Mouse (Mus musculus): Measurements from ENCODE around the gene Ttc30b. TPM values are rescaled to one million over a fixed set of nuclear protein-coding genes. Genes with fewer than 3 reads are reported as not detected.
"Not testable (repeated sequence)": the region's sequence is repeated elsewhere in the genome, so short reads cannot be mapped to it uniquely, and the experiment has no call there.

The Ttc30b gene
- polyA plus RNA-seq, 1 experiment from 2014 or later = 20.5 TPM

GRCm38 (mm10) chr2:75959183-75959849 lies 20.9 kb upstream of the Ttc30b start:
- no peaks in the 10 kb centered on the region for H3K36me3 ChIP-seq (ENCODE audit: control insufficient read depth, insufficient read depth, low read length)
- peak overlapping the region; percentile 25 for H3K4me2 ChIP-seq (ENCODE audit: low read depth, low read length)
- 0 out of 2 replicates have a peak, but pooled peaks have one; percentile 15 for ATAC-seq (ENCODE audit: low read depth)
- 22% methylated on average over 18 of the region's 18 CpGs for WGBS
- peaks cover 26% of the 10 kb centered on the region for H3K4me1 ChIP-seq (replicated peaks; ENCODE audit: control insufficient read depth, insufficient read depth, low read length)
- no peaks in the 10 kb centered on the region for H3K9me3 ChIP-seq (ENCODE audit: control insufficient read depth, low read length)
- no peak overlapping the region for H3K4me3 ChIP-seq (ENCODE audit: low read length)
- no peaks in the 10 kb centered on the region for H3K27me3 ChIP-seq (ENCODE audit: control insufficient read depth, insufficient read depth, low read depth, low read length)
- peak overlapping the region; percentile 84 for H3K27ac ChIP-seq (ENCODE audit: low read length)
- H3K9ac ChIP-seq (ENCODE audit: low read length) = peak overlapping the region; percentile 48; the same call in 1 of the 2 replicates

GRCm38 (mm10) chr2:75955709-75956108 lies 17.3 kb upstream of the Ttc30b start:
- Histone ChIP-seq H3K9ac (ENCODE audit: low read length) (no peak overlapping the region), H3K4me2 (ENCODE audit: low read depth, low read length) (no peak overlapping the region)
- WGBS = 38% methylated on average over 14 of the region's 14 CpGs

GRCm38 (mm10) chr2:75953320-75953719 lies 14.9 kb upstream of the Ttc30b start:
- no peak overlapping the region for H3K9ac ChIP-seq (ENCODE audit: low read length)
- 85% methylated on average over 5 of the region's 5 CpGs for WGBS

More at GRCm38 (mm10) chr2:75955709-75956108, 17.3 kb upstream of the Ttc30b start:
- no peaks in the 10 kb centered on the region for H3K27me3 ChIP-seq (ENCODE audit: control insufficient read depth, insufficient read depth, low read depth, low read length)
- ATAC-seq (ENCODE audit: low read depth) = no peak
- H3K36me3 ChIP-seq (ENCODE audit: control insufficient read depth, insufficient read depth, low read length) = no peaks in the 10 kb centered on the region
- no peak overlapping the region for H3K4me3 ChIP-seq (ENCODE audit: low read length)
- H3K4me1 ChIP-seq (replicated peaks; ENCODE audit: control insufficient read depth, insufficient read depth, low read length) = peaks cover 16% of the 10 kb centered on the region
- no peak overlapping the region for H3K27ac ChIP-seq (ENCODE audit: low read length)
- H3K9me3 ChIP-seq (ENCODE audit: control insufficient read depth, low read length) = no peaks in the 10 kb centered on the region

DNA sequence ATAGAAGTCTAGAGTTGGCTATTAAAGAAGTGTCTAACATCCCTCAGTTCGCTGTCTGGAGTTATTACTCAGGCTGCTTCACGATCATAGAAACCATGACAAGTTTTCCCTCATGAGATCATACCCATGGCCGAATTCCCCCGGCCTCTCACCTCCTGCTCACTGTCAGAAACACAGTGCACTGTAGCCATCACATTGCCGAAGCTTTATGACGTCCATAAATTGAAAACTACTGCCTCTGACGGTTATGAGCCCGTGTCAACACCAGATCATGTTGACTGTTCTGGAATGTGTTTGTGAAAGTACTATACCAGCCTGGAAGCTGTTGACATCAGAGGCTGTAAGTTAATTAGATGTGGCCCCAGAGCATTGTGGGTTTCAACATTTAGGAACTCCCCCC lies 12.3 kb upstream of the Ttc30b start:
- no peaks in the 10 kb centered on the region for H3K9me3 ChIP-seq (ENCODE audit: control insufficient read depth, low read length)
- no peaks in the 10 kb centered on the region for H3K27me3 ChIP-seq (ENCODE audit: control insufficient read depth, insufficient read depth, low read depth, low read length)
- H3K9ac ChIP-seq (ENCODE audit: low read length) = no peak overlapping the region
- ATAC-seq (ENCODE audit: low read depth) = no peak
- H3K4me3 ChIP-seq (ENCODE audit: low read length) = no peak overlapping the region
- no peak overlapping the region for H3K4me2 ChIP-seq (ENCODE audit: low read depth, low read length)
- no peaks in the 10 kb centered on the region for H3K36me3 ChIP-seq (ENCODE audit: control insufficient read depth, insufficient read depth, low read length)
- H3K4me1 ChIP-seq (replicated peaks; ENCODE audit: control insufficient read depth, insufficient read depth, low read length) = no peaks in the 10 kb centered on the region
- no peak overlapping the region for H3K27ac ChIP-seq (ENCODE audit: low read length)
- 79% methylated on average over 8 of the region's 8 CpGs for whole genome bisulfite sequencing

More at GRCm38 (mm10) chr2:75953320-75953719, 14.9 kb upstream of the Ttc30b start:
- Histone ChIP-seq H3K9me3 (ENCODE audit: control insufficient read depth, low read length) (no peaks in the 10 kb centered on the region), H3K27me3 (ENCODE audit: control insufficient read depth, insufficient read depth, low read depth, low read length) (no peaks in the 10 kb centered on the region), H3K4me1 (replicated peaks; ENCODE audit: control insufficient read depth, insufficient read depth, low read length) (no peaks in the 10 kb centered on the region), H3K27ac (ENCODE audit: low read length) (no peak overlapping the region), H3K4me3 (ENCODE audit: low read length) (no peak overlapping the region), H3K4me2 (ENCODE audit: low read depth, low read length) (no peak overlapping the region), H3K36me3 (ENCODE audit: control insufficient read depth, insufficient read depth, low read length) (no peaks in the 10 kb centered on the region)
- no peak for ATAC-seq (ENCODE audit: low read depth)

DNA sequence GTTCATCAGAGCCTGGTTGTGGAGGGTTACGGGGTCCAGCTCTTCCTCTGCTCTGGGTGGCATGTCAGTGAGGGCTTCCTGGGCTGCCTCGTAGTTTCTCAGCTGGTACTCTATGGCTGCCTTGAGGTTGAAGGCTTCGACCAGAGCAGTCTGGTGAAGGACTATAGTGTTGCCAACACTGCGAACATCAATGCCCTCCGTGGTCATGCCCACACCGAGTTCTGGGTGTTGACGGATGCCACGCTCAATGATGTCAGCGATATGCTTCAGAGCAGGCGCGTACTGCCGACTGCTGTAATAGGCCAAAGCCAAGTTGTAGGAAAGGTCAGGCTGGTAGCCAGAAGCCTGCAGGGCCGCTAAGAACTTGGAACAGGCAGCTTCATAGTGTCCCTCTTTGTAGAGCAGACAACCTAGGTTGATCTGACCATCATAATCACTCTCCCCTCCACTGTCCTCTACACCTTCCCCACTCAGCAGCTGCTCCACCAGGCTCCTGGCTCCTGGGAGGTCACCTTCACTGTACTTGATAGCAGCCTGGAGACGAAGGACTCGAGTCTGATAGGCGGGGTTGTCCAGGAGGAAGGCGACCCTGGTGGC lies 767 bp downstream of the Ttc30b start:
- not testable (repeated sequence) for H3K27me3 ChIP-seq (ENCODE audit: control insufficient read depth, insufficient read depth, low read depth, low read length); H3K9me3 ChIP-seq (ENCODE audit: control insufficient read depth, low read length); H3K36me3 ChIP-seq (ENCODE audit: control insufficient read depth, insufficient read depth, low read length); H3K4me1 ChIP-seq (replicated peaks; ENCODE audit: control insufficient read depth, insufficient read depth, low read length); H3K27ac ChIP-seq (ENCODE audit: low read length)
- Histone ChIP-seq H3K9ac (ENCODE audit: low read length) (peak overlapping the region; percentile 70), H3K4me3 (ENCODE audit: low read length) (peak overlapping the region; percentile 69), H3K4me2 (ENCODE audit: low read depth, low read length) (peak overlapping the region; percentile 63)
- 63% methylated on average over 14 of the region's 17 CpGs for WGBS
- peak; percentile 2; the same call in 1 of the 2 replicates for ATAC-seq (ENCODE audit: low read depth)

DNA sequence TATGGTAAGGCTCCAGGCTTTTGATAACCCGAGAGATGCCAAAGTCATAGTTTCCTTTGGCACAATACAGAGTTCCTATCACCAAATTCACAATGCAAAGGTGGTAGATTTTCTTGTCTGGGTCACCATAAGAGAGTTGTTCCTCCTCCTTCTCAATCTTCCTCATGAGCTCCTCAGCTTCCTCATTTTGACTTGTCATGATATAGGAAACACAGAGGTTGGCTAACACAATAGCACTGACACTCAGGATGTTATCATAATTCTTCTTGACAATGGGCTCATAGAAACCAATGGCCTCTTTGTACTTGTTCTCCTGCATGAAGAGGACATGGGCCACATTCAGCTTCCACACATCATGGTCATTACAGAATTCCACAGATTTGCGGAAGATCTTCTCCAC lies 1.7 kb downstream of the Ttc30b start:
- ATAC-seq (ENCODE audit: low read depth); H3K9me3 ChIP-seq (ENCODE audit: control insufficient read depth, low read length); H3K27me3 ChIP-seq (ENCODE audit: control insufficient read depth, insufficient read depth, low read depth, low read length); H3K9ac ChIP-seq (ENCODE audit: low read length); H3K4me2 ChIP-seq (ENCODE audit: low read depth, low read length); H3K4me3 ChIP-seq (ENCODE audit: low read length); H3K4me1 ChIP-seq (replicated peaks; ENCODE audit: control insufficient read depth, insufficient read depth, low read length); H3K27ac ChIP-seq (ENCODE audit: low read length); H3K36me3 ChIP-seq (ENCODE audit: control insufficient read depth, insufficient read depth, low read length): not testable (repeated sequence)
- WGBS = 90% methylated on average over 2 of the region's 2 CpGs

DNA sequence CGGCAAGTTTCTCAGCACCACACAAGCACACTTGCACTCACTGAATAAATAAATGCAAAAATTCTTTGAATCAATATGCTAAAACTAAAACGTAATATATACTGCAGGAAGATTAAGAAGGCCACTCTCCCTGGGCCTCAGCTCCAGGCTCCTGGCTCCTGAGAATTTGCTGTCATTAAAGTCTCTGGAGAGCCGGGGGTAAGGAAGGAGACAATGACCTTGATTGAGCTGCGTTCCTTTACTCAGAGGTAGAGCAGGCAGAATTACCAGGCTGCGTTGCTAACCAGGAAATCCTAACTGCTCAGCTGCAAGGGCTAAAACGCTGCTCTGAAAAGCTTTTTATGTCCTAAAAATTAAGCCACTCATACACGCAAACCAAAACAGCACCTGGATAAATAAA lies 4.8 kb downstream of the Ttc30b start:
- whole genome bisulfite sequencing = 28% methylated on average over 7 of the region's 7 CpGs
- Histone ChIP-seq H3K36me3 (ENCODE audit: control insufficient read depth, insufficient read depth, low read length) (no peaks in the 10 kb centered on the region; the same call in 1 of the 2 replicates), H3K9ac (ENCODE audit: low read length) (no peak overlapping the region), H3K27me3 (ENCODE audit: control insufficient read depth, insufficient read depth, low read depth, low read length) (no peaks in the 10 kb centered on the region), H3K27ac (ENCODE audit: low read length) (peak overlapping the region; percentile 44), H3K4me1 (replicated peaks; ENCODE audit: control insufficient read depth, insufficient read depth, low read length) (no peaks in the 10 kb centered on the region), H3K4me2 (ENCODE audit: low read depth, low read length) (no peak overlapping the region), H3K9me3 (ENCODE audit: control insufficient read depth, low read length) (no peaks in the 10 kb centered on the region), H3K4me3 (ENCODE audit: low read length) (no peak overlapping the region)
- ATAC-seq (ENCODE audit: low read depth) = no peak

DNA sequence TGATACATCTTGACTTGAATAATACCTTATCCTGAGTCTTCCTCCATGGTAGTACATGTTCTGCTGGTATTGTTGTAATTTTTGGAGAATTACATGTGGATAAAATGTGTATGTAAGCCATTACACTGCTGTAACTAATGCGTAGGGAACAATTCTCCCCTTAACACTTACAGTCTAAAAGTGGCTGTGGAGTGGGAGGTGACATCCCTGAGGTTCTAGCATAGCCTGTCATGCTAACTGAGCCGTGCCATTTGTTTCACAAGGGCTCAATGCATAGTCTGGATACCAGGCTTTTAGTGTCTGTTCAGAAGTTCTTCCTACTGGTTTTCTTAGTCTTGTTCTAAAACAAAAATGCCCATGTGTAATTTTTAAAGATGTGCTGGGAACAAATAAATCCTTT lies 7.4 kb downstream of the Ttc30b start:
- WGBS = 87% methylated on average over 2 of the region's 2 CpGs
- no peak for ATAC-seq (ENCODE audit: low read depth)
- no peaks in the 10 kb centered on the region for H3K27me3 ChIP-seq (ENCODE audit: control insufficient read depth, insufficient read depth, low read depth, low read length)
- no peaks in the 10 kb centered on the region; the same call in 1 of the 2 replicates for H3K36me3 ChIP-seq (ENCODE audit: control insufficient read depth, insufficient read depth, low read length)
- no peak overlapping the region for H3K4me3 ChIP-seq (ENCODE audit: low read length)
- no peak overlapping the region for H3K27ac ChIP-seq (ENCODE audit: low read length)
- H3K4me2 ChIP-seq (ENCODE audit: low read depth, low read length) = no peak overlapping the region
- H3K9ac ChIP-seq (ENCODE audit: low read length) = no peak overlapping the region
- H3K4me1 ChIP-seq (replicated peaks; ENCODE audit: control insufficient read depth, insufficient read depth, low read length) = no peaks in the 10 kb centered on the region
- H3K9me3 ChIP-seq (ENCODE audit: control insufficient read depth, low read length) = no peaks in the 10 kb centered on the region

- Histone ChIP-seq H3K27me3 (ENCODE audit: control insufficient read depth, insufficient read depth, low read depth, low read length) (no peaks in the 10 kb centered on the region), H3K4me1 (replicated peaks; ENCODE audit: control insufficient read depth, insufficient read depth, low read length) (no peaks in the 10 kb centered on the region), H3K4me2 (ENCODE audit: low read depth, low read length) (no peak overlapping the region), H3K9ac (ENCODE audit: low read length) (no peak overlapping the region), H3K9me3 (ENCODE audit: control insufficient read depth, low read length) (no peaks in the 10 kb centered on the region), H3K4me3 (ENCODE audit: low read length) (no peak overlapping the region), H3K36me3 (ENCODE audit: control insufficient read depth, insufficient read depth, low read length) (no peaks in the 10 kb centered on the region; the same call in 1 of the 2 replicates), H3K27ac (ENCODE audit: low read length) (no peak overlapping the region)
- ATAC-seq (ENCODE audit: low read depth) = no peak
- 89% methylated on average over 6 of the region's 6 CpGs for WGBS
Observed at GRCm38 (mm10) chr2:75929786-75930444, 8.5 kb downstream of the Ttc30b start.

Measured in lung, embryonic 16.5 days (tissue).